Mouse (Mus musculus) kidney, adult 9 months (tissue): ENCODE results near the gene Zkscan3.

Source experiments
- DNase-seq: peaks from one replicate; pipeline ENCODE4 v3.0.0; 2022

The Zkscan3 gene

DNA sequence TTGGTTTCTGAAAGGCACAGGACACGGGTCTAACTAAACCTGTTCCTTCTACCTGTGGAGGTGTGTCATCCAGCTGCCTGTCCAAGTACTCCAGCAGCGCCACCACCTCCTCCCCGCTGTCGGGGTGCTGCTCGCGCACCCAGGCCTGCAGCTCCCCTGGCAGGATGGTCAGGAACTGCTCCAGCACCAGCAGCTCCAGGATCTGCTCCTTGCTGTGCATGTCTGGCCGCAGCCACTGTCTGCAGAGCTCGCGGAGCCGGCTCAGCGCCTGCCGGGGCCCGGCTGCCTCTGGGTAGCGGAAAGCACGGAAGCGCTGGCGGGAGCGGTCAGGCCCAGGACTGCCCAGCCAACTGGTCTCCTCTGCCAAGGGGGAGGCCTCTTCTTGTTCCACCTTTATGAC is 6.5 kb downstream of the Zkscan3 start:
- peak; percentile 28 for DNase-seq

DNA sequence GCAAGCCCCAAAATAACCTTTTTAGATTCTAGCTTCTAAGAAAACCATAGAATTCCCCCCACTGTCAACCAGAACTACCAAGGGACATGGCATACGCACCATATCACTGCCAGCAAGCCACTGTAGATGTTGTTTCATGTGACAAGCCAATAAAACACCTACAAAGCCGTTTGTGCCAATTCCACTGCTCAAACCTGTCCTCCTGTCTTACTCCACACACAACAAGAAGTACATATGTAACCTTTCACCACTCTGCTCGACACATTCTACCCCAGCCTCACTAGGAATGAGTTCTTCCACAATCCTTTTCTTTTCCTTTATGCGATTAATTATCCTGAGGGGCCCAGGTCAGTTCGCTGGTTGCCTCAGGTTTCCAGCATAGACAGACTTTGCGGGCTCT is 6.9 kb downstream of the Zkscan3 start:
- DNase-seq: no peak

- peak; percentile 16 for DNase-seq
These were observed 7.3 kb downstream of the Zkscan3 start for GRCm38 (mm10) chr13:21395211-21395610.

- DNase-seq: no peak
These were observed 24.8 kb downstream of the Zkscan3 start for GRCm38 (mm10) chr13:21377773-21378172.

DNA sequence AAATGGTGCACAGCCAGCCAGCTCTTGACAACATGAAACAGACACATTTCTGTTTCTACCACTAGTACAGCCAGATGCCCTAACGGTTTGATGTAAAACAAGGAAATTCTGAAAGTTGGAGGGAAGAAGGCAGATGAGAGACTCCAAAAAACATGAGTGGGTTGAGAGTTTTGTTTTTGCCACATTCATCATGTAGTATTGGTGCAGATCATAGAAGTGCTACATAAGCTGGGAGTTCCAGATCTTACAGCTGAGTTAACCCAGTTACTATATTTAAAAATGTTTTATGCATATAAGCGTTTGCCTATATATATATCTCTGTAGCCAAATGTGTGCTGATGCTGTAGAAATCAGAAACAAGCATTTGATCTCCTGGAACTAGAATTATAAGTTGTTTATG is 29.9 kb downstream of the Zkscan3 start:
- DNase-seq: no peak

- no peak for DNase-seq
These were observed 35.9 kb downstream of the Zkscan3 start for GRCm38 (mm10) chr13:21366635-21367034.

GRCm38 (mm10) chr13:21363719-21364118 is 38.8 kb downstream of the Zkscan3 start:
- no peak for DNase-seq

DNA sequence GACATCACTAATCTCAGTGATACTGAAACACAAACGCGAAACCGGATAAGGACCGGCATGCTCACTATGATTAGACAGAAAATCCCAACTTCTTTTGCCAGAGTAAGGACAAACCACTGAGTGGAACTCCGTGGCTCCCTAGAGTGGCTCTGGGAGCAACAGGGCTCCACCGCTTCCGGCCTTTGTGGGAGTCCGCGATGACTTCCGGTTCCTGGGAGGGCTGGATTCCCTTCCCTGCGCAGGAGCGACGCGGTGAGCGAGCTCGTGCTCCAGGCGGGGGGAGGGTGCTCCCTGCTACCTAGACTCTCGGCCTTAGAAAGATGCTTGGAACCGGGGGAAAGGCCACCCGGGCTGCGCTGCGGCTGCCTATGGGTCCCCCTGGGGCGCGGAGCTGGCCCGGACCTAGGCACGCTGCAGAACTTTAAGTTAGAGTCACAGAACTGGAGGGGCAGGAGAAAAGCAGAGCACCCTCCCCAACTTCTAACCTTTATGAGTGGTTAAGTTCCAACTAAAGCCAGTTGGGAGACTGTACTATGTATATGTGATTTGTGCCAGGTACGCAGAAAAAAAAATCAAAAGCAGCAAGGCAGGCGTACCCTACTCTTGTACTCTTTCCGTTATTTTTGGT is 39.8 kb downstream of the Zkscan3 start, which contains the start of gene Zscan12:
Gene Zscan12 (plus strand): TSS at position 200 of the 628 bp plus-strand sequence.
- DNase-seq: peak; percentile 94

DNA sequence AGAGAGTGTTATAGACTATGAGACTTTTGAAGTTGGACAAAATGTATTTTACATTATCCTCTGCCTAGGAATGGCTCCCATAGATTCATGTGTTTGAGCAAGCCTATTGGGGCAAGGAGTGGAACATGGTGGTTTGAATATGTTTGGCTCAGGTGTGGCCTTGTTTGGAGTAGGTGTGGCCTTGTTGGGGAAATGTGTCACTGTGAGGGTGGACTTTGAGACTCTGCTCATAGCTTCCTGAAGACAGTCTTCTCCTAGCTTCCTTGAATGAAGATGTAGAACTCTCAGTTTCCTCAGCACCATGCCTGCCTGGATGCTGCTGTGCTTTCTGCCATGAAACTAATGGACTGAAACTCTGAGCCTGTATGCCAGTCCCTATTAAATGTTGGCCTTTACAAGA is 52.0 kb downstream of the Zkscan3 start:
- DNase-seq: no peak

DNA sequence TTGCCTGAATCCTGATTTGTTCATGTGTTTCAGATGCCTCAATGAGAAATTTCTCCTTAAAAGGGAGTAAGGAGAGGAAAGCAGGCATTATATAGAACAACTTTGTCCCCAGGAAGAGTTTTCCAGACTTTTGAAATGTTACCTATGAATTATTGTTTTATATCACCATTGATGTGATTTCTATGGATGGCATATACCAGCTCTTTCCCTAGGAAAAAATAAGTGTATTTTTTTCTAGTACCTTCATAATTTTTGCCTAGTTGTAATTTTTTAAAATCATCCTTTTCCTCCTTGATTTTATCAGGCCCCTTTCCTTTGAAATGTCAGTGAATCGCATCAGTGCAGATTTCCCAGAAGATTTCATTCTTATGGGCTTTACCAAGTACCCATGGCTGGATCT is 55.9 kb downstream of the Zkscan3 start, which contains the start of gene Olfr1367:
Gene Olfr1367 (plus strand): TSS at position 301 of the 400 bp plus-strand sequence.
- no peak for DNase-seq
